Mouse (Mus musculus): ENCODE data around the gene Olfr346. TPM values are rescaled to one million over a fixed set of nuclear protein-coding genes. Genes with fewer than 3 reads are reported as not detected.

Olfr346 gene
- total RNA-seq (2021): not detected
- long read RNA-seq, experiment 1: 0 reads
- long read RNA-seq, experiment 2: 0 reads

- no peak for DNase-seq (ENCODE audit: low spot score in 2 of 2)
Measured at GRCm38 (mm10) chr2:36685488-36685887, at the start of gene Olfr346. Gene Olfr346 (plus strand): TSS chr2:36685788.

DNA sequence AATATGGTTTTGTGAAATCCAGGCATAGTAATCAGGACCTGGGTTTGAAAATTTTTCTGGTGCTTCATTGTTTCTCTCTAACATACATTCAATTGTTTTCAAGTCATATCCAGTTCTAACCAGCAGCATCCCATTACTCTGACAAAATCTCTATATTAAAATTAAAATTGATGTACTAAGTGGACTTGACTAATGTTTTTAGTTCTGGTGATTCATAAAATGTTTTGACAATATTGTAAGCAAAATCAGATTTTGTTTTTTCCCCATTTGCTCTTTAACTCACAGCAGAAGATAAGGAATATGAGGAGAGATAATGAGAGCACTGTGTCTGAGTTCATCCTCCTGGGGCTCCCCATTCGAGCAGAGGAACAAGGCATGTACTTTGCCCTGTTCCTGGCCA lies 45.8 kb upstream of the Olfr346 start, which contains the start of gene Olfr345:
Olfr345 (plus strand) TSS at position 301 of the 400 bp plus-strand sequence.
- no peak for DNase-seq (ENCODE audit: low spot score in 2 of 2)

- no peak for DNase-seq (ENCODE audit: low spot score in 2 of 2)
Measured at GRCm38 (mm10) chr2:36731602-36732001, 46.0 kb downstream of the Olfr346 start, which contains the start of gene Olfr347. Gene Olfr347 (plus strand): TSS chr2:36731902.

DNA sequence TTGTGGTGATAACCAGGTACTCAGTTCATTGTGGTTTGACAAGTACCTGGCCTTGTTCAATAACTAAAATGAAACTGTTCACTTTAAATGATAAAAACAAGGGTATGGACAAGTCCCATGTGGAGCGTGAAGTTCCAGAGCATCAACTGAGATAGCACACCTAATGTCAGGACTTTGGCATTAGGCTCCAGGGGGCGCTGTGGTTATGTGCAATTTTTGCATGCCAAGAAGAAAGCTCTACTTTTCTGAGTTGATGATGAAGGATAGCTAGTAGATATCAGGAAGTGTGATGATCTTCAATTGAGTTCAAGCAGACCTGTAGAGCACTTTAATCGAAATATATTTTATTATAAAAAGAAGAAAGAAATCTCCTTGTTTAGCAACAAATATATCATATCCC lies 50.6 kb downstream of the Olfr346 start:
- no peak for DNase-seq (ENCODE audit: low spot score in 2 of 2)

Other genes with a start within 250 kb of the Olfr346 start
- not detected for gene Olfr340, start 233.2 kb upstream of the Olfr346 start, total RNA-seq (2021)
- not detected for gene Olfr341, start 203.3 kb upstream of the Olfr346 start, total RNA-seq (2021)
- gene Olfr342, start 160.8 kb upstream of the Olfr346 start, total RNA-seq (2021): not detected
- gene Olfr344, start 119.1 kb upstream of the Olfr346 start, total RNA-seq (2021): not detected
- gene Olfr345, start 45.7 kb upstream of the Olfr346 start, total RNA-seq (2021): not detected
- not detected for gene Olfr347, start 46.1 kb downstream of the Olfr346 start, total RNA-seq (2021)
- not detected for gene Olfr348, start 98.5 kb downstream of the Olfr346 start, total RNA-seq (2021)
- not detected for gene Olfr50, start 104.8 kb downstream of the Olfr346 start, total RNA-seq (2021)
- not detected for gene Olfr3, start 131.2 kb downstream of the Olfr346 start, total RNA-seq (2021)
- not detected for gene Olfr350, start 160.5 kb downstream of the Olfr346 start, total RNA-seq (2021)
- gene Olfr351, start 176.9 kb downstream of the Olfr346 start, total RNA-seq (2021): not detected
- gene Olfr352, start 182.7 kb downstream of the Olfr346 start, total RNA-seq (2021): not detected
- gene Olfr353, start 207.1 kb downstream of the Olfr346 start, total RNA-seq (2021): not detected
- gene Olfr354, start 219.9 kb downstream of the Olfr346 start, total RNA-seq (2021): not detected
- not detected for gene Olfr355, start 243.1 kb downstream of the Olfr346 start, total RNA-seq (2021)